Mouse (Mus musculus) mouse embryonic stem cell (cell line): ENCODE measurements around the gene Errfi1.

ENCODE experiments used
- in situ Hi-C, 2 experiments: fragments of 300-500 bp; cut with MboI; formaldehyde crosslinking; loops; 1 replicate in 1 of 2; 3 replicates in 1 of 2; pipeline ENCODE4 v1.14.3; 2019 to 2020; ENCODE audit warnings: low sequenced_read_pairs in 2 of 2, low pct_unique_long_range_greater_than_20kb in 1 of 2, mixed read lengths in 1 of 2; ENCODE audit not compliant: unreplicated experiment in 1 of 2

Gene Errfi1

DNA sequence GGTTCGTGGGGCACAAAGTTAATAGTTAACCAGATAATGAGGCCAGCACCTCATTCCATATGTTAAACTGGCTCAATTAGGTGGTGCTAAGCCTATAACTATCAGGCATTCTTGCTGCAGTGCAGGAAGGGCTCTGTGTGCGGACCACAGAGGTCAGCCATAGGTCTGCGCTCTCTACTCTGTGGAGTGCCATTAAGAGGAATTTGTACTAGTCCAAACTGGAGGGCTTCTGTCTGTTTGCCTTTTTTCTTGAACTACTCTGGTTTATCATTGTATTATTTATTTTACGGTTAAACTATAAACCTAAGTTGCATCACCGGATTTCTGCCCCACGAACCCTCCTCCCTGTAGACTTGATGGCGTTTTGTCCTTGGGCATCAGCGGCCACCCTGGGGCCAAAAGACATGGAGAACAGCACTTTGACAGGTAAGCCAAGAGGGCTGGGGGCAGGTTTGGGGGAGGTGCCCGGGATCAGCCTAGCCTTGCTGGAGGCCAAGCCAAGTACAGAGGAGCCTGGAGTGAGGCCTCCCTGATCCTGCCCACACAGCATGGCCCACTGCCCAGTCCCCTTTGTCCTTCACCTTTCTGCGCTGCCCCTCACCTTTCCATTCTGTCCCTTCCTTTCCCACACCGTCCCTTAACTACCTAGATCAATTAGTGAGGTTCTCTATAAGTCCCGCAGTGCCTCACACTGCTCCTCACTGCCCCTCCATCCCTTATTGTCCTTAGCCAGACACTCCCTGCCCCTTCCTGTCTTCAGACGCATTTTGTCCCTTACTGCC lies at the start of gene Errfi1:
Errfi1 (plus strand) TSS at position 240 of the 782 bp plus-strand sequence.
- in situ Hi-C loops = no loop called here

DNA sequence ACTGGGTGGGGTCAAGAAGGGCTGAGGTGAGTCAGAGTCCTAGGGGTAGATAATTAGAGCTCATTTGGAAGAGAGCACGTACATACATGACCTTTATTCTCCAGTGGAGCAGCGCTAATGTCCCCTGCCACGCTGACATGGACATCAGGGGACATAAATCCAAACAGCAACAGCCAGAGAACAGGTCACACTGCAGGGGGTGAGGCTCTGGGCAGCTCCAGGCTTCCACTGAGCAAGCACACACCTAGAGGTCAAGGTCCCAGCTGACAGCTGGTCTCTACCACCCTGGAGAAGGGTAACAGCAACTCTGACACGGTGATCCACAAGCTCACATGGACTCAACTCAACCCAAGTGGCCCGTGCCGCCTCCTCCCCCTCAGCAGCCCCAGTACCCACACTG lies 49.5 kb upstream of the Errfi1 start:
- in situ Hi-C loops = no loop called here

DNA sequence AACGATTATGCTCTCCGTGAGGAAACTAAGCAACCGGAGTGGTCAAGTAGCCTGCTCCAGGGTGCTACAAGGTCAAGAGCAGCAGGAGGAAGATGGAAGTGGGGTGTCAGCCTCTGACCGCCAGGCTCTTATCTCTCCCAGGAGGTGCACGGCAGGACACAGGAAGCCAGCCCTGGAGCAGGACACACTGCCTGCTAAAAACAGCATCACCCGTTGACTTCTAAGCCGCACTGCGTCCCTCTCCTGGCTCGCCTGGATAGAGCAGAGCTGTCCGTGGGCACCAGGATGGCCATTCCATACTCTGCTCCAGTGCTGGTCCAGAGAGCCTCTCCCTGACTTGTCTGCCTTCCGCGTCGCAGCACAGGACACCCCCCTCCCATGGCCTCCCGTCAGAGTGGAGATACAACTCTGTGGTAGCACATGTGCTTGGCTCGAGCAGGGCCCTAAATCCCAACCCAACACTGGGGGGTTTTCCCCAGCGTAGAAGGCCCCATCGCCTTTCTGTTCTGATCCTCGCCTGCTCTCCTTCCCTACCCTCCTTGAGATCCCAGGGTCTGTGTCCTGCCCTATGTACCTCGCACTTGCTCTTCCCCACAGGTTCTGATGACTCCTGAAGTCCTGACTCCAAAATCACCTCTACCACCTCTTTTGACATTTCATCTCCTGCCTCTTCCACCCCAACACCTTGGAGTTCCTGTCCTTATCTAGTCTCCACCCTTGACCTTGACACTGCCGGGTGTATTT lies 45.8 kb upstream of the Errfi1 start:
- in situ Hi-C loops = no loop called here

DNA sequence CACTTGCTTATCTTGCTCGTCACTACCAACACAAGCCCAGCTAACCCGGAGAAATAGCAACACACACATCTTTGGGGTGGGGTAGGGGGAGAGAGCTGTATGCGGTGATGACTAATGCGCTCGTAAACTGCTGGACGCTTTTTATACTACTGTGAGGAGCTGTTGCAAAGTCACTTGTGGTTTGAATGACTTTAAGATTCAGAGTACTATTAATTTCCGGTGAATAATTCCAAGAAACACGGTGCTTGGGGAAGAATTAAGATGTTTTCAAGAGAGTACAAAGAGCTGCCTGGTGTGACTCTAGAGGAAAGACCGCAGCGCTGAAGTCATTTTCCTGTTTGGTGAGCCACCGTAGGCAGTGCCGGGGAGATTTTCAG lies 45.3 kb upstream of the Errfi1 start:
- in situ Hi-C loops = no loop called here

DNA sequence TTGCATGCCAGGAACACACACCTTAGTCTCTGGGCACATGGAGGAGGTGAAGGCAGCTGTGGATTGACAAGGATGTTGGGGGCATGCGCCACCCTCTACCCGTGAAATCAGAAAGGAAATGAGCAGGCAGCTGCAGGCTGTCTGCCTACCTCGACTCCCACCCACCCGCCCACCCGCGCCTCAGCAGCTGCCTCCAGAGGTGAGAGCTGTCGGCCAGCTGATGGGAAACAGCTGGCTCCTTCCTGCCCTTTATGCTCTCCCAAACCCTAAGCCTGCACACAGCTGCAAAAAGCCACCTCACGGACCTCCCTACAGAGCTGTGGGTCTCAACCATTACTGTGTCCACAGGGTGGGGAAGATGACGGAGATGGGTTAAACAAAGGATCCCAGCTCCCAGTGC lies 44.4 kb upstream of the Errfi1 start:
- in situ Hi-C loops = no loop called here

DNA sequence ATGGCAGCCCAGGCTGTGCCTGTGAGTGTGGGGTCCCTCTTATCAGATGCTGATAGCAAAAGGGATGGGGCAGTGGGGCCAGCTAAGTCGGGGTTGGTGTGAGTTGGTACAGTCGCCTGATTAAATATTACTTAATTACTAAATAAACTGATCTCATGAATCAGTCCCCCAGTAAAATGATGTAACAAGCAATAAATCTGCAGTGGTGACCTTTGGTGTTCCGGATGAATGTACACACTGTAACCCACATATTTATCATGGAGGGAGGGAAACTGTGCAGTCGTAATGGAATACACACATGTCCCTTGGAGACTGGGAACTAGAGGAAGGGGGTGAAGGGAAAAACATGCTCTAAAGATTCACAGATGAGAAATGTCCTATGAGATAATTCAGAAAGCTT lies 38.6 kb upstream of the Errfi1 start:
- in situ Hi-C loops = no loop called here

DNA sequence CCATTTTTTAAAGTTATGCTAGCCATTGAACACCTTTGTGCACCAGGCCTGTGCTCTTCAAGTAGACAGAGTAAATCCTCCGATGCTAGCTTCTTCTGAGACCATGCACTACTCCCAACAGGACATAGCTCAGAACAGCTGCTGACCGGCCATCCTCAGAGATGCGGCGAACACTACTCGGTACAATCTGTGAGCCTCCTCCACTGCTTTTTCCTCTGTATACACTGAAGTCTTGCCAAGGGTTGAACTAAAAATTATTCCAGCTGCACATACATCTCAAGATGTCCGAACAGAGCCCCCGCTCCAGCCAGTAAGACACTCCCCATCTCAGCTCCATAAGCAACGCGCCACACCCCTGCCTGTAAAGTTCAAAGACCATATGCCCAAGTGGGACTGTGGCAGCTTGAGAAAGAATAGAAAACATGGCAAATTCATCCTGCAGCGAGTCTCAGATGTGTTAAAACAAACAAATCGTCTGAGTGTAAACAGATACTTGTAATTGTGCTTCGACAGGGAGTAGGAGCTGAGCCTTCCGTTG lies 37.2 kb upstream of the Errfi1 start:
- in situ Hi-C loops = no loop called here

DNA sequence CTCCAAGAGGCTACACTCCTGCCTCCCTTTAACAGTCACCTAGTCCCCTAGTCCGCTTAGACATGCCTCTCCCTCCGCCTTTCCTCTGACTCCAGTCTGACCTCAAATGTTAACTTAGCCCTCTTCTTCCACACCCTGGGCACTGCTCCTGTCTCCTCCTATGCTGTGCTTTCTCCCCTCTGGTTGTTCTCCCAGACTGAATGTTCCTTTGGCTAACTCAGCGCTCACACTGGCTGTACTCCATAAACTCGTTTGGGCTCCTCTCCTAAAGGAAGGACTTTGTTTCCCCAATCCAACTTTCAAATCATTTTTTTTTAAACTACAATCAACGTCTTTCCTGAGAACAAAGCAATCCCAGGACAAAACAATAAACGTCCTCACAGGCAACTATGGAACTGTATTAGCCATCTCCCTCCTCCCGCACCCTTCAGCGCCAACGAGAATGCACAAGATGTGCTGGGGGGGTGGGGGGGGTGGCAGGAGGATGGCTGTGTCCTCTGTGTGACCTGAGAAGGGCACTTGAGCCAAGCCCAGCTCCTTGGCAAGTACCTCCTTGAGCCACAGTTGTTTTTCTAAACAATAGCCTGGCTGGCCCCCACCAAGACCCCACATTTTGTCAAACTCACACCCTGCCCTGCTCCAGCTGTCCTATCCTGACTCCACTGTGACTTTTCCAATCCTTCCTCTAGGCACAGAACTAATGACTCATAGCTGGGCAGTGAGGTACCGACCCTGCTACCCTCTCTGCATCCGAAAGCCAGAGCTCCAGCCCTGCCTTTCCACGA lies 34.4 kb upstream of the Errfi1 start:
- in situ Hi-C loops = no loop called here

DNA sequence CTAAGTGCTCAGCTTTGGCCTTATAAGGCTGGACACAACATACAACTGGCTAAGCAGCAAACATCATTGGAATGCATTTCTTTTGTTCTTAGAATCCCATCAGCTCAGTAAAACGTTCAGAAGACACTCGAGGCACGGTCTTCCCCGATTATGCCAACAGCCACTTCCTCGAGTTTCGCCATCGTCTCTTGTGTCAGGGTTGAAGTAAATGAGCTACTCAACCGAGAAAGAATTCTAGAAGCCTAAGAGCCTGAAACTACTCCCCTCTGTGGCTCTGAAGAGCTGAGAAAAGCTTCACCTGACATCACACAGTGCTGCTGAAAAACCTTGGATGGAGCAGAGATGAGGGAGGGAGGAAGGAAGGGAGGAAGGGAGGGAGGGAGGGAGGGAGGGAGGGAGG lies 32.3 kb upstream of the Errfi1 start:
- in situ Hi-C loops = no loop called here

DNA sequence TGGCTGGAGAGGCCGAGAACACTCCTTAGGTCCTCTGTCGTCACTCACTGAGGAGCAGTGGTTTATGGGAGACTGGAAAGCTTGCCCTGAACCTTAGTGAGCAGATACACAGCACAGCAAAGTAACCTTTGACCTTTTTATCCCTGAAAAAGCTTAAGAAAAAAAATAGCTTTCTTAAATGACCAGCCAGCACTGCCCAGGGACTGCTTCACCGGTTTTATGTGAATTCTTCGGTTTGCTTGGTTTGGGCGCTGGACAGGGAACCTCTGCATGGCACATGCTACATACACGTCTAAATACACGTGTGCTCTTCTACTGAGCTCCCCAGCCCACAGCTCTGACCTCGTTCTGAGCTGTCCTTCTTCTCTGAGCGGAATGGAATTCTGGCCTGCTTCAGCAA lies 31.1 kb upstream of the Errfi1 start:
- in situ Hi-C loops = no loop called here

DNA sequence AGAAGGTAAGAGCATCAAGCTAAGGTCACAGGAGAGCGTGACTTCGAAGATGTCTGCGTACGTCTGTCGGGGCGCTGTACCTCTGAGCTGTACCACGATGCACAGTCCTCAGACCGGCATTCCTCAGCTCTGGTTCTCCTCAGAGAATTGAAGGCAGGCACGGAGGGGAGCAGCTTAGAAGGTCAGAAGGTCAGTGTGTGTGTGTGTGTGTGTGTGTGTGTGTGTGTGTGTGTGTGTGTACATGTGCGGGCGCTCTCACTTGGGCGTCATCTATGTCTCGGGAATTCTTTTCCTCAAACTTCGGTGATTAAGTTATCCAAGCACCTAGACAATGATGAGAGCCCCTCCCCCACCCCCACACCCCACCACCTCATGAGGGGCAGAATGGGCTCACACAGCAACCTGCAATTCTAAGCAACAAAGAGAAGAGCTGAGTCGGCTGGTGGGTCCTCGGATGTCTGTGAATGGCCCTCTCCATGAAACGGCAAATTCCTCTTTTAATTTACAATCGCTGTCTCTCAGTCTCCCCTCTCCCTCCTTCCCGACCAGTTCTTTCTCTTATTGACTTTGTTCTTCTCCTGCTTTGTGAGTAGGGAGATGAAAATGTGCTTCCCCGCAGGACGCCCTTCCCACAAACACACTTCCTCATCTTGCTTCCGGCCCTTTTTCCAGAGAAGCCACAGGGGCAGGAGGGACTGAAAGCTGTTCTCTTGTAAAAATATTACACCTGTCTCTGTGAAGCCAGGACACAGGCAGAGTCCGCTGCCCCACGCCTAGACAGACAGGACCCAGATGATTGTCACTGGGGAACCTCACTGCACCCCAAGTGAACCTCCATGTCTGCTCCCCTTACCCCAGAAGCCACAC lies 29.9 kb upstream of the Errfi1 start:
- in situ Hi-C loops = no loop called here

DNA sequence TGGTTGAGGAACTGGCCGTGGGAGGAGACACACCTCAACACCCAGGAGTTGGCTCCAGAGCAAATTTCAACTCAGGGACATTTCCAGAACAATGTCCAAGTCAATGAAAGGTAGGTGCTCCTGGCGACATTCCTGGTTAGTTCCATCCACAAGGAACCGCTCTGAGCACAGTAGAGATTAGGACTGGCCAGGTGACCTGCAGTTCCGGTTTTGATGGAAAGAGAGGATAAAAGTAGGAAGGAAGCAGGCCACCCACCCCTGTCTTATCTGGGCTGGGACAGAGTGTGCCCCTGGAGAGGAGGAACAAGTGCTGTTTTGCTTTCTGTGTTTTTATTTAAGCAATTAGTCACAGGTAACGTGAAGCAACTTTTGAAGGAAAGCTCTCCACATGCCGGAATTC lies 28.8 kb upstream of the Errfi1 start:
- in situ Hi-C loops = no loop called here

DNA sequence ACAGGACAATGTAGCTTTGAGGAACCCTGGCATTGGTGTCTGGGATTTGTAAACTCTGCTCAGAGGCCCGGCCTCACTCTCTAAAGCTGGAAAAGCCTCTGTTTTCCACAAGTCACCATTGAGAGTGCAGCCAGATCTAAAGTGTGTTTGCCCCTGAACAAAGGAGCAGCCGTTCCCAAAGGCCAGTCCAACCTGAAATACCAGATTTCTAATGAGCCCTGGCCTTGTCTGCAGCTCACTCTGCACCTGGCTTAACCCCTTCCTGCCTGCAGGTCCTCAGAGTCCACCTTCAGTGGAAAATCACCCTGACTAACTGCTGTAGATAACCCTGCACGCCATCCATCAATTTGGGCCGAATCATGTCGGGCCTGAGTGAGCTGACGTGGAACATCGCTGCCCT lies 28.2 kb upstream of the Errfi1 start:
- in situ Hi-C loops = no loop called here

DNA sequence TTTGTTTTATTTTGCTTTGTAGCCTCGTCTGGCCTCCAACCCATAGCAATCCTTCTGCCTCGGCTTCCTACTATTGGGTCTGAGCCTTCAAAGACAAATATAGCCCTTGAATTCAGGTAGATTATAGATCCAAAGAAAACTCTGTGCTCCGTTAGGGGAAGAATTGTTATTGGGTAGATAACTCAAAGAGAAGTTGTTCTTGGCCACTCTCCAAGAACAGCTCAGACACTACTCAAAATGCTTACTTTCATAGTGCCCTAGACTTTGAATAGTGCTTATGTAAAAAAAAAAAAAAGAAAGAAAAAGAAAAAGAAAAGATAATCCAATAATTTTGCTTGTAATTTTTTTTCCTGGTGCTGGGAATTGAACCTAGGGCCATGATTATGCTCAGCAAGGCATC lies 22.4 kb upstream of the Errfi1 start:
- in situ Hi-C loops = no loop called here

DNA sequence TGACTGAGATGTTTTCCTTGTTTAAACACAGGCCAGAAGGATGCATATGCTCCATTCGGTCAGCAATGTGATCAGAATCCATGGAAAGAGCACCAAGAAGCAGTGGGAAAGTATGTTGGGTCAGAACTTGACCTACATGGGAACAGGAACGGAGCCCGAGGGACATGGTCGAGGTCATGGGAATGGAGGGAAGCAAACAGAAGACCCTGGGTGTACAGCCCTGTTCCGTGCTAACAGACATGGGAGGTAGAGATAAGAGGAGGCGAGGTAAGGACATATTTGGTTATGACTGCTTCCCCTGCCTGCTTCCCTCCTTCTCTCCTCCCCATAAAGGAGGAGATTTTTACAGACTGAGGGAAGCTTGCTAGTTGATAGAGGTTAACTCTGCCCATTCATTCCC lies 21.8 kb upstream of the Errfi1 start:
- in situ Hi-C loops = no loop called here

DNA sequence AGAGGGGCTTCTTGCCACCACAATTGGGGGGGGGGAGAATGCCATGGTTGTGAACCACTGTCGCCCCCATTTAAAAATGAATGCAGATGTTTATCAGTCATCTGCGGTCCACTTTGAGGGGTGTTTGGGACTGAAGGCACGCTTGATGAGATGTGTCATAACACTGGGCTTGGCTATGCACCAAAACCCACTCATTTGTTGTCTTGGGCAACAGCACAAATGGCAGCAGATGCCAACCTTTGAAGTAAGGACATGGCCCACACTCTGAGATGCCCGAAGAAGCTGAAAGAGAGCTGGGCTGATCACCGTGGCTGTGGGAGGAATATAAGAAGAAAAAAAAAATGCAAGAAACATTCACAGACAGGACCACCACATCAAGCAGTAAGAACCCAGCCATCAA lies 18.6 kb upstream of the Errfi1 start:
- in situ Hi-C loops = no loop called here

DNA sequence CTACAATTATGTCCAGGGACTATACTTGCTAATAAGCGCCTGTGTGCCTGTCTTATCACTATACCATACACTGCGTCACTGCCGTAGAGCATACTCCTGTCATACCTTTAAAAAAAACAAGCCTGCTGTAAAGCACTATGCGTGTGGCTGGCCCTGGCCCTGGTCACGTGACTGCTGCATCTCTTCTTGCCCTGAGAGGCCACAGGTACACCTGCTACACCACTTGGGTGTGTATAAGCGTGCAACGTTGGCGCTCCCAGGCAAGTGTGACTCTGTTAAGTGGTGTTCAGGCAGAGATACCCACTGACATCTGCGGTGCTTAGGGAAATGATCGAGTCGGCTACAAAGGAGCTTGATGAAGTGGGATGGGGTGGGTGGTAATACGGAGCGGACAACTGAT lies 17.5 kb upstream of the Errfi1 start:
- in situ Hi-C loops = no loop called here

DNA sequence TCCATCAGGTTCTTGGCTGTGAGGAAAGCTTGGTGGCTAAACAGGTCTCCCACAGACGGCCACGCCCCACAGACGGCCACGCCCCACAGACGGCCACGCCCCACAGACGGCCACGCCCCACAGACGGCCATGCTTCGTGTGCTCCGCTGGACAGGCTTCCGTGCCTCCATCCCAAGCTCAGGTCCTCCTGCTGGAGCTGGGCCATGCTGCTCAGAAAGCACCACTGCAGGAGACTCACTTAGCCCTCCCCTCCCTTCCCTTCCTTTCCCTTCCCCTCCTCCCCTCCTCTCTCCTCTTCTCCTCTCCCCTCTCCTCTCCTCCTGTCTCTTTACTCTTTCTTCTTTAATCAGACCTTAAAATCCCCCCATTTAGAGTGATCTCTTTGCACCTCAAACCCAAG lies 16.8 kb upstream of the Errfi1 start:
- in situ Hi-C loops = no loop called here
